Mouse (Mus musculus): ENCODE measurements around the gene Rspo1.

GRCm38 (mm10) chr4:124988382-124988781 is 2.2 kb downstream of the Rspo1 start:
- no peak for TF ChIP-seq POLR2A (IDR thresholded peaks at IDR 0.05; ENCODE audit: insufficient read depth, low read depth, low read length)
- TF ChIP-seq CTCF (IDR thresholded peaks at IDR 0.05; ENCODE audit: insufficient read depth, low read depth, low read length), result no peak
